Mouse (Mus musculus) C2C12 (cell line): Measurements from ENCODE around the gene Pdlim5.

Experiments used
- CEBPB ChIP-seq: IDR thresholded peaks from one replicate; pipeline ENCODE4 v1.6.1; 2011; ENCODE audit warnings: low read depth, mild to moderate bottlenecking, control low read depth, moderate library complexity
- CTCF ChIP-seq: IDR thresholded peaks from one replicate; pipeline ENCODE4 v1.5.1; 2011; ENCODE audit not compliant: control insufficient read depth, insufficient read depth, insufficient read length
- FOSL1 ChIP-seq: IDR thresholded peaks from one replicate; pipeline ENCODE4 v1.8.0; 2011; ENCODE audit warnings: mild to moderate bottlenecking, low read length; ENCODE audit not compliant: poor library complexity, insufficient read depth, severe bottlenecking
- MAX ChIP-seq: IDR thresholded peaks from one replicate; pipeline ENCODE4 v1.6.1; 2011; ENCODE audit warnings: mild to moderate bottlenecking, control low read depth
- MYOD1 ChIP-seq: IDR thresholded peaks from one replicate; pipeline ENCODE4 v1.6.1; 2011; ENCODE audit warnings: low read depth; ENCODE audit not compliant: control insufficient read depth, insufficient read length
- MYOG ChIP-seq: IDR thresholded peaks from one replicate; pipeline ENCODE4 v1.6.1; 2011; ENCODE audit not compliant: control insufficient read depth, insufficient read length; ENCODE audit errors: extremely low read depth
- USF1 ChIP-seq: IDR thresholded peaks from one replicate; pipeline ENCODE4 v1.6.1; 2011; ENCODE audit warnings: low read depth, mild to moderate bottlenecking, control low read depth, moderate library complexity

DNA sequence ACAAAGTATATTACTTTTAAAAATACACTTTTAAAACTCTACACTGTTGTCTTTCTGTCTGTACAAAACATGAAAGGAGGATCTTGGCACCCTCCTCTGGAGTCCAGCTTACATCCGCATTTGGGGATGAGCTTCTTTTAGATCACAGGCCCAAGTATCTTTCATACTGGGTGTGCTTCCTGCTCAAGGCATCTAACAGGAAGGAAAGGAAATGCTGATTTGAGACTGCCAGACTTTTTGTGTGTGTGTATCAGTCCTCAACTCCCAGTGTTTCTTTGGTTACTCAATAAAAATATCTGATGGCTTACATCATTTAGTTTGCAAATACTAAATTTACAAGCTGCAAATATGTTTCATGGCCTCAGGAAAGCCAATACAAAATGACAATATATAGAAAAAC lies 42.3 kb downstream of the Pdlim5 start:
- TF ChIP-seq MYOG (no peak), USF1 (no peak), MYOD1 (no peak), CEBPB (no peak), CTCF (no peak), MAX (no peak), FOSL1 (no peak)
